Comparison of ENCODE assay signal across 20 mouse cellular contexts in genomic region chr12:54064986-54065385, GRCm38 (mm10).
DNase-seq lines count a peak whose midpoint lies in the region; ATAC-seq and TF ChIP-seq lines count a peak whose summit lies in the region.
"Had no signal": no experiment of that assay in that cellular context is flagged by ENCODE, and none has a peak within 500 bp of the region (broad histone marks: within the 10 kb centered on the region; RNA-seq: fewer than 3 reads in every experiment).

No protein-coding gene starts in this region.

- H3K36me3 ChIP-seq in E14TG2a.4 (ENCODE audit: insufficient read depth, low read length) = no peaks in the 10 kb centered on the region
- H3K36me3 ChIP-seq in embryonic facial prominence, embryonic 12.5 days = no peaks in the 10 kb centered on the region
- H3K36me3 ChIP-seq in limb, embryonic 11.5 days (ENCODE audit: control insufficient read depth, insufficient read depth, low read length) = no peaks in the 10 kb centered on the region
- no peaks in the 10 kb centered on the region for H3K36me3 ChIP-seq in liver, postnatal 0 days (replicated peaks; ENCODE audit: insufficient read depth, low read length)
- H3K36me3 ChIP-seq: heart, embryonic 15.5 days had no signal

- no peak for TF ChIP-seq CTCF in E14TG2a.4 (conservative IDR thresholded peaks at IDR 0.05; ENCODE audit: low read length)
- TF ChIP-seq CTCF in liver, postnatal 0 days (IDR thresholded peaks at IDR 0.05; ENCODE audit: low read depth) = no peak

- no peaks in the 10 kb centered on the region for H3K9me3 ChIP-seq in E14TG2a.4 (ENCODE audit: low read length)
- no peaks in the 10 kb centered on the region for H3K9me3 ChIP-seq in embryonic facial prominence, embryonic 12.5 days
- no peaks in the 10 kb centered on the region for H3K9me3 ChIP-seq in limb, embryonic 11.5 days (ENCODE audit: control insufficient read depth, low read length)
- H3K9me3 ChIP-seq in liver, postnatal 0 days (ENCODE audit: low read length) = no peaks in the 10 kb centered on the region
- H3K9me3 ChIP-seq: forebrain, embryonic 13.5 days; heart, embryonic 15.5 days had no signal

- peaks cover 34% of the 10 kb centered on the region for H3K4me1 ChIP-seq in E14TG2a.4 (replicated peaks; ENCODE audit: low read depth, low read length)
- peaks cover 18% of the 10 kb centered on the region for H3K4me1 ChIP-seq in embryonic facial prominence, embryonic 12.5 days
- H3K4me1 ChIP-seq in limb, embryonic 11.5 days (ENCODE audit: control insufficient read depth, insufficient read depth, low read length) = peaks cover 13% of the 10 kb centered on the region
- H3K4me1 ChIP-seq in liver, postnatal 0 days (ENCODE audit: insufficient read depth) = peaks cover 9% of the 10 kb centered on the region; the same call in 1 of the 2 replicates

- TF ChIP-seq EP300 in liver, postnatal 0 days (IDR thresholded peaks at IDR 0.05; ENCODE audit: low read depth) = no peak

- 45% methylated on average over 16 of the region's 16 CpGs for WGBS in embryonic facial prominence, embryonic 12.5 days
- WGBS in limb, embryonic 11.5 days = 12% methylated on average over 16 of the region's 16 CpGs
- WGBS in liver, postnatal 0 days (ENCODE audit: insufficient replicate concordance) = 76% methylated on average over 16 of the region's 16 CpGs

- H3K27ac ChIP-seq in embryonic facial prominence, embryonic 12.5 days = no peak overlapping the region
- no peak overlapping the region for H3K27ac ChIP-seq in limb, embryonic 11.5 days (replicated peaks; ENCODE audit: low read depth, low read length)
- H3K27ac ChIP-seq in liver, postnatal 0 days (ENCODE audit: low read depth) = no peak overlapping the region
- H3K27ac ChIP-seq: forebrain, embryonic 13.5 days; heart, embryonic 15.5 days; hindbrain, embryonic 14.5 days had no signal

- peaks cover 46% of the 10 kb centered on the region for H3K27me3 ChIP-seq in E14TG2a.4 (ENCODE audit: insufficient read depth, low read length)
- peaks cover 31% of the 10 kb centered on the region for H3K27me3 ChIP-seq in embryonic facial prominence, embryonic 12.5 days
- peaks cover 28% of the 10 kb centered on the region for H3K27me3 ChIP-seq in limb, embryonic 11.5 days (ENCODE audit: control insufficient read depth, insufficient read depth, low read length)
- H3K27me3 ChIP-seq in liver, postnatal 0 days (ENCODE audit: insufficient read depth, low read length) = peaks cover 30% of the 10 kb centered on the region
- H3K27me3 ChIP-seq: Patski had no signal

- peak overlapping the region; percentile 35; the same call in 1 of the 2 replicates for H3K4me3 ChIP-seq in E14TG2a.4 (replicated peaks; ENCODE audit: low read length)
- H3K4me3 ChIP-seq in embryonic facial prominence, embryonic 12.5 days = no peak overlapping the region
- H3K4me3 ChIP-seq in limb, embryonic 11.5 days (ENCODE audit: low read depth, low read length) = no peak overlapping the region
- no peak overlapping the region for H3K4me3 ChIP-seq in liver, postnatal 0 days (ENCODE audit: low read depth, low read length)
- H3K4me3 ChIP-seq: forebrain, embryonic 13.5 days; heart, embryonic 15.5 days had no signal

- ATAC-seq in embryonic facial prominence, embryonic 12.5 days (ENCODE audit: insufficient number of reproducible peaks, insufficient read depth, low FRiP score, low TSS enrichment) = no peak
- ATAC-seq in limb, embryonic 11.5 days (ENCODE audit: insufficient number of reproducible peaks, low FRiP score, low TSS enrichment, low read depth) = 0 out of 2 replicates have a peak, but pooled peaks have one; percentile 31
- ATAC-seq in liver, postnatal 0 days = no peak
- ATAC-seq: activated CD4-positive, CD25-positive, alpha-beta regulatory T cell, adult 4 months; CD4-positive, CD25-positive, alpha-beta regulatory T cell, adult 4 months; forebrain, embryonic 13.5 days; forebrain, postnatal 0 days; Patski had no signal

- DNase-seq in embryo, embryonic 10 days (ENCODE audit: low spot score) = peak; percentile 20
- no peak for DNase-seq in embryo, embryonic 9.5 days (ENCODE audit: extremely low spot score)
- peak; percentile 58 for DNase-seq in limb, embryonic 11.5 days (ENCODE audit: low spot score)
- no peak for DNase-seq in cerebellum, postnatal 25 days
- no peak for DNase-seq in ovary, adult 18-20 months (ENCODE audit: low spot score)
- DNase-seq in liver, postnatal 0 days = no peak
- DNase-seq: B cell, adult 2 months; cerebellum, adult 2 months; cerebellum, postnatal 10 days; forebrain, postnatal 0 days; gastrocnemius, postnatal 36 days had no signal

- no peak overlapping the region for H3K9ac ChIP-seq in embryonic facial prominence, embryonic 12.5 days
- H3K9ac ChIP-seq in limb, embryonic 11.5 days (ENCODE audit: low read length) = no peak overlapping the region
- no peak overlapping the region for H3K9ac ChIP-seq in liver, postnatal 0 days (replicated peaks)
- H3K9ac ChIP-seq: forebrain, embryonic 13.5 days; forebrain, postnatal 0 days; heart, embryonic 15.5 days; hindbrain, embryonic 14.5 days had no signal

- 0 out of 2 replicates have a peak overlapping the region, but pooled peaks have one; percentile 18 for H3K4me2 ChIP-seq in embryonic facial prominence, embryonic 12.5 days (replicated peaks)
- peak overlapping the region; percentile 38 for H3K4me2 ChIP-seq in limb, embryonic 11.5 days (ENCODE audit: low read depth, severe bottlenecking)
- H3K4me2 ChIP-seq in liver, postnatal 0 days (ENCODE audit: low read depth, low read length) = no peak overlapping the region
- H3K4me2 ChIP-seq: forebrain, embryonic 13.5 days; heart, embryonic 11.5 days; heart, embryonic 15.5 days; hindbrain, embryonic 14.5 days had no signal

Comparison
In these comparisons a context has a peak if more than half of its experiments do, and no peak if none do; other contexts are left out.
1. DNase-seq: peak in embryo, embryonic 10 days (single experiment) and limb, embryonic 11.5 days (single experiment); none in embryo, embryonic 9.5 days (single experiment), cerebellum, postnatal 25 days (0 of 2), ovary, adult 18-20 months (single experiment) and liver, postnatal 0 days (single experiment).